Mouse (Mus musculus) c-Kit-positive CD71-negative TER-119-negative erythroid progenitor cells, embryonic 14.5 days (primary cell): ENCODE measurements around the gene Gzme.
"Not testable (repeated sequence)": the region's sequence is repeated elsewhere in the genome, so short reads cannot be mapped to it uniquely, and the experiment has no call there.

Source experiments
- DNase-seq: peaks from one replicate; pipeline ENCODE4 v3.0.0-alpha.2; 2013; ENCODE audit warnings: low read depth

The Gzme gene

GRCm38 (mm10) chr14:56120525-56120924, at the start of gene Gzme:
Gene Gzme, minus strand, starts transcription at chr14:56120625.
- no peak for DNase-seq

DNA sequence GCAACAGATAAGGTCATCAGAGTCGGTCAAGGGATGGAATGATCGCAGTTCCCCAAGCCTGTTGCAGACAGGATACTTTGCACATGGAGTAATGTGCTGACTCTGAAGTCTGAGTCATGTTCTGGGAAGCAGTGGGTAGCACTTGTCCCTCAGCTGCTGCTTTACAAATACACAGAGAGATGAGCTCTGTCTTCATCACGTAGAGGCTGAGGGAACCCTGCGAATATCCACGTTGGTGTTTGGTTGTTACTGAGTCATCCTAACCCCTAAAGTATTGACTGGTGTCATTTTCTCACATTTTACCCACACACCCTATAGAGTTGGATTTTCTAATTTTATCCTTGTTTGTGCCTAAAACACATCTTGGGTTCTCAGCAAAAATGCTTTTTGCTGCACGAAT, 47.6 kb upstream of the Gzme start:
- DNase-seq, result no peak

DNA sequence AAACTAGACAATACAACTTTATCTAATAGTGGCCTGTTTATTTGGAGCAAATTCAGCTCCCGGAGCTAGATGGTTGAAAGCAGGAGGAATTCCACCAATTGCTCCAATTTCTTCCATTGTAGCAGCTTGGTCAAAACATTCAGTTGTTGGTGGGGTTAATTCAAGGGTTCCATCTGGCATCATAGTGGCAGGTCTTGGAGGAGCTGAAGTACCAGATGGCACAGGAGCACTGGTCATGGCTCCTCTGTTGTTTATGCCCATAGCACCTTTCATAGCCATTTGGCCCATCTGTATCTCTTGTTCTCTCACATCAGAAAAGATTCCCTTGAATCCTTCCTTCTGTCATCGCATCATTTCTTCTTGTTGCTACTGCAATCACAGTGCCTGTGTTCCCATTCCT, 41.7 kb upstream of the Gzme start:
- DNase-seq, result no peak

DNA sequence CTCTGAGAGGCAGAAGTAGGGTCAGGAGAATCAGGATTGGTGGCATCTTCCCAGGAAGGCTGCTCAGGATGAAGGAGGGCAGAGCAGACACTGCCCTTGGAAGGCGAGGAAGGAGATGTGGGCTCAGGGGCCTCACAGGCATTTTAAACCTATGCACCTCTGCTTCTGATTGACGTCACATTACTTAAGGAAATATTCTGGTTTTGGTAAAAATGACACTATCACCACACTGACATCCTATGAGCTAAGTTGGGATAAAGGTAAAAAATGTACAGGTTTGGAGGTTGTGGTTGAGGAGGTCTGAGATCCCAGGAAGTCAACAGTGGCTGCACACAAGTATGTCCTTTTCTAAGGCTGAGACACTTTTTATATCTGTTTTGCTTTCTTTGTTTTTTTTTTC, 39.1 kb upstream of the Gzme start, which contains the start of gene Gzmg:
Gene Gzmg (minus strand): TSS at position 101 of the 400 bp plus-strand sequence.
- DNase-seq, result not testable (repeated sequence)

DNA sequence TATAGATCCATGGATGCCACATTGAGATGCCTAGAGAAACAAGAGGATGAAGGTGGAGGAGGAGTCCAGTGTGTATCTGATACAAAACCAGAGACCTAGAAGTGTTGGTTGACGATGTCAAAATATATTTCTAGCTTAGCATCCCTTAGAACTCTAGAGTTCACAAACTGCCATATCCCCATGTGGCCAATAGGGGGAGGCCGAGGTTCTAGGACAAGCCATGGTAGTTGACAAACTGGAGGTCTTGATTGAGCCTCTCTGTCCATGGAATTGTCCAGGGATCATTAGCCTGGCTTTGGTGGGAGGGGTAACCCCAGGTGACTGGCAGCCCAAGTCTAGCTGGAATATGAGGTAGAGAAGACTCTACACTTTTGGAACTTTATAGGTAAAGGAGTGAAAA, 34.9 kb upstream of the Gzme start:
- no peak for DNase-seq

DNA sequence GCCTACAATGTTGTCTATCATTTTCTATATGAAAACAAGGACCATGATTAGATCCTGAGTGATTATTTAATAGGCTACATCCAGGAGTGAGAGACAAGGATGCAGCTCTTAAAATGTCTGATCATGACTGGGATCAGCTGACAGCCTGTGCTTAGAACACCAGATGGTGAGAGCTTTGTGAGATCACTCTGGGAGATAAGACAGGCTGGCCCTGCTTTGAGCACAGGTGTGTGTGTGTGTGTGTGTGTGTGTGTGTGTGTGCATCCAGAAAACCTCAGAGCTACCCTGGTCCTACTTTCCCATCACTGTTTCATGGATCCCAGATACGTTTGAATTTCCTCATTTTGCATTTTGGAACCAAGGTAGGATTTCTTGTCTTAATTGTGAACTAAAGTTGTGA, 13.2 kb upstream of the Gzme start:
- not testable (repeated sequence) for DNase-seq

DNA sequence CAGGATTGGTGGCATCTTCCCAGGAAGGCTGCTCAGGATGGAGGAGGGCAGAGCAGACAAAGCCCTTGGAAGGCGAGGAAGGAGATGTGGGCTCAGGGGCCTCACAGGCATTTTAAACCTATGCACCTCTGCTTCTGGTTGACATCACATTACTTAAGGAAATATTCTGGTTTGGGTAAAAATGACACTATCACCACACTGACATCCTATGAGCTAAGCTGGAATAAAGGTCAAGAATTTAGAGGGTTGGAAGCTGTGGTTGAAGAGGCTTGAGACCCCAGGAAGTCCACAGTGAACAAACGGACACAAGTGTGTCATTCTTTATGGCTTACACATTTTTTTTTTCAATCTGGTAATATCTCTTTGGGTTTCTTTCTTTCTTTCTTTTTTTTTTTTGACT, 12.1 kb upstream of the Gzme start, which contains the start of gene Gzmd:
Gene Gzmd (minus strand): TSS at position 101 of the 400 bp plus-strand sequence.
- DNase-seq, result not testable (repeated sequence)

- no peak for DNase-seq
Observed at GRCm38 (mm10) chr14:56128341-56128740, 7.9 kb upstream of the Gzme start.

DNA sequence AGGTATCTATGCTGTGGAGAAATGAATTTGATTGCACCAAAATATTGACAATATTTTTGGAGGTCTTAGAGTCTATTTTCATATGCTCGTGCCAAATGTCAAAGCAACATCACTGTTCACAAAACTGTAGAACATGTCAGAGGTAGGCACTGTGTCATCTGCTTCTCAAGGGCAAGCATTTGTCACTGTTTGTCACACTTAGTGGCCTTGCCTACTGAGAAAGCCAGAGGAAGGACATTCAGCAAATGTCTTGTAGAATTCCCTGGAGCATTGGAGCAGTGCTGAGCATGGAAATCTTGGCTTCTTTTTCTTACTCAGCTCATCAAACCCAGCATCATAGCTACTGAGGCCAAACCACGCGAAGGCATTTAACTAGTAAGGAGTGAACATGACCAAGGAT, 3.1 kb upstream of the Gzme start:
- DNase-seq, result no peak

DNA sequence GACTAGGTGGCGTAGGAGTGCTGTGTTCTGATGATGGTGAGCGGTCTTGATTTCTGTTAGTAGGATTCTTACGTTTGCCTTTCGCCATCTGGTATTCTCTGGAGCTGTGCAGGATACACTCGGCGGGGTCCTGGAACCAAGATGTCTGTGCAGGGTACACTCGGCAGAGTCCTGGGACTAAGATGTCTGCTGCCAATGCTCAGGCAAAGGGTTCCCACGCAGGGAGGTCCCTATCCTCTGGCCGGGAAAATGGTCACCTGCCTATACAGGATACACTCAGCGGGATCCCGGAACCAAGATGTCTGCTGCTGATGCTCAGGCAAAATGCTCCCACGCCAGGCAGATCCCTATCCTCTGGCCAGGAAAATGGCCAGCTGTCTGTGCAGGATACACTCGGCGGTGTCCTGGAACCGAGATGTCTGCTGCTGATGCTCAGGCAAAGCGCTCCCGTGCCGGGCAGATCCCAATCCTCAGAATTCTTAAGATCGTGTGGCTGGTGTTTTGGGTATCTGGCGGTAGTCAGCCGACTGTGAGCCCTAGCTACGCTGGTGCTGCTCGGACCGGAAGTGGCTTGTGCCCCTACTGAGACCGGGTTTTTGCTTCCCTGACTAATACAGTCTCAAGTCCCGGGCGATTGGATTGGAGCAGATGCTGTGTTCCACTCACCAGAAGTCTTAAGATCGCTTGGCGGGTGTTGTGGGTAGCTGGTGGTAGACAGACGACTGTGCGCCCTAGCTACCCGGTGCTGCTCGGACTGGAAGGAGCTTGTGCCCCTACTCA, 4.7 kb downstream of the Gzme start:
- DNase-seq, result not testable (repeated sequence)

GRCm38 (mm10) chr14:56105447-56106180, 14.8 kb downstream of the Gzme start:
- no peak for DNase-seq

- no peak for DNase-seq
Observed at GRCm38 (mm10) chr14:56105016-56105415, 15.4 kb downstream of the Gzme start.

DNA sequence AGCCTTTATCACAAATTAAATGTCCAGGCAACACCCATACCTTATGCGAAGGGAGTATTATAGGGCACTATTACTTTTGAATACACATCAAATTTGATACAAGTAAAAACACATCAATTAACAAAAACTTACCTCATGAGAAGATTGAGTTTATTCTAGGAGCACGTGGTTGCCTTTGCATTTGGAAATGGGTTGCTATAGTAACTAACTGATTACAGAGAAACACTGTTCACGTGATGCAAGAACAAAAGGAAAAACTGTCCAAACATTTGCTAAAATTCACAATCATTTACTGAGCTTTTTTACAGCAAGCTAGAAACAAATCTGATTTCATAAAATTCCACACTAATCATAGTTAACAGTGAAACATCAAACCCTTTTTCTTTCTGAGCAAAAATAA, 17.0 kb downstream of the Gzme start:
- no peak for DNase-seq

DNA sequence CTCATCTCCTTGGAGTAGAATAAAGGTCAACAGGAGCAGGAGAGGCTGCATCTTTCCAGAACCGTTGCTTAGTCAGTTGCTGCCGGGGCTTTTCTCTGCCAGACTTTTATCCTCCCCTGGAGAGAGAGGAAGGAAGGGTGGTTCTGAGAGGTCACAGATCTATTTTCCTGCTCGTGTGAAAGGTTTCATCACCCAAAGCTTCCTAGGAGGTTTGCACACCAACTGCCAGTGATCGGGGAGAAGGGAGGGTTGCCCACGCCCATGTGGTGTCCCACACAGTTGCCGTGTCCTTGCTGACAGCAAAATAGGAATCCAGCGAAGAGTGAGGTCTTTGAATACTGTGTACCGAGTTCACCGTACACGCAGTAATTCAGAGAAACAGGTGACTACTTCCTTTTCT, 18.0 kb downstream of the Gzme start, which contains the start of gene Ctsg:
Gene Ctsg (minus strand): TSS at position 189 of the 400 bp plus-strand sequence.
- no peak for DNase-seq

- no peak for DNase-seq
Observed at GRCm38 (mm10) chr14:56098940-56099339, 21.5 kb downstream of the Gzme start.

DNA sequence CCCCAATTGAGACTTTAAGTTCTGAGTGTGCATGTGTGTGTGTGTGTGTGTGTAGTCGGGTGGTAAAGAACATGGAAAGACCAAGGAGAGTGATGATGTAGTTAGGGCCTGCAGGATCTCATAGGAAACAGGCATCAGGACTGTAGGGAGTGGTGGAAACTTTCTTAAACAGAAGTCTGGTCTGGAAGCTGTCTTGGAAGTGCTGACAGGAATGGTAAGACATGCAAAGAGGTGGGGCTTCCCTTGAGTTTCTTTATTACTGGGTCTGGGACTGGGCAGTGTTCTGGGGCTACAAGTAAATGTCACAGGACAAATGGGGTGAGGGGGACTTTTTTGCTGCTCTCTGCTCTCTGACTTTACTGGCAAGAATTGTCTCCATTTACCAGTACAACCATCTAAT, 22.8 kb downstream of the Gzme start:
- DNase-seq, result no peak

- DNase-seq, result no peak
Observed at GRCm38 (mm10) chr14:56093353-56093752, 27.1 kb downstream of the Gzme start.

DNA sequence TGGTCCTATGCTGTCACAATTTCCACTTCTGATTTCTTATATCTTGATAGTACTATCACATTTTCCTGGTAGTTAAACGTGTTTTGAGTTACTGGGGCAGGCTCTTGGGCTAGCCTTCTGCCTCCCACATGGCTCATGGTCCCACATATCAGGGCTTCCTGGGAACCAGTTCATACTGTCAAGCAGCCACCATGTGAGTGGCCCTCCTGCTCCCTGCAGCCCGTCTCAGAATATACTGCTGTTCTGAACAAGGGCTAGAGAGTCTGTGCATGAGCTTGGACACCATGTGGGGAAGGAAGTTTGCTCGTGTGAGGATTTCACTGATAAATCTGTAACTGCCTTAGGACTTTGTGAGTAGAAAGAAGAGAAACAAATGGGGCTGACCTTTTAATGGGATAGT, 33.7 kb downstream of the Gzme start:
- DNase-seq, result no peak

GRCm38 (mm10) chr14:56085167-56085566, 35.3 kb downstream of the Gzme start, which contains the start of gene Mcpt8:
Gene Mcpt8, minus strand, starts transcription at chr14:56085273.
- DNase-seq, result no peak

GRCm38 (mm10) chr14:56082016-56082415, 38.4 kb downstream of the Gzme start:
- no peak for DNase-seq
